Mouse (Mus musculus) ES-E14 (cell line): ENCODE data around the gene Kirrel. TPM values are rescaled to one million over a fixed set of nuclear protein-coding genes. Genes with fewer than 3 reads are reported as not detected.

Source experiments
- DNase-seq: peaks from one replicate; pipeline ENCODE4 v3.0.0-alpha.2; 2013; ENCODE audit warnings: low read depth, low spot score
- H3K27ac ChIP-seq: 2 replicates; pipeline ENCODE4 v1.5.1; 2012; ENCODE audit warnings: low read depth, mild to moderate bottlenecking, low read length, moderate library complexity, mixed read lengths; ENCODE audit not compliant: poor library complexity, insufficient read depth, severe bottlenecking
- H3K36me3 ChIP-seq: 2 replicates; pipeline ENCODE4 v1.6.1; 2012; ENCODE audit warnings: mild to moderate bottlenecking, low read length, moderate library complexity, mixed read lengths; ENCODE audit not compliant: control insufficient read depth, poor library complexity, insufficient read depth, severe bottlenecking
- H3K4me1 ChIP-seq, 2 experiments: fragments of 150-350 bp in 1 of 2; sonication (generic) in 1 of 2; 2 replicates each; pipeline ENCODE4 v1.6.1; 2012; ENCODE audit warnings: low read length in 2 of 2, mild to moderate bottlenecking in 1 of 2, mixed read lengths in 1 of 2; ENCODE audit not compliant: control insufficient read depth in 2 of 2, insufficient read depth in 2 of 2, poor library complexity in 1 of 2
- H3K4me3 ChIP-seq, 2 experiments: fragments of 150-350 bp in 1 of 2; sonication (generic) in 1 of 2; 2 replicates each; pipeline ENCODE4 v1.5.1; 2012; ENCODE audit warnings: low read length in 2 of 2, low read depth in 1 of 2, mild to moderate bottlenecking in 1 of 2, mixed read lengths in 1 of 2; ENCODE audit not compliant: insufficient read depth in 1 of 2, poor library complexity in 1 of 2, severe bottlenecking in 1 of 2
- H3K9ac ChIP-seq: 2 replicates; pipeline ENCODE4 v1.6.1; 2012; ENCODE audit warnings: low read depth, mild to moderate bottlenecking, low read length, mixed read lengths; ENCODE audit not compliant: poor library complexity, insufficient read depth, severe bottlenecking
- H3K9me3 ChIP-seq: fragments of 150-350 bp; sonication (generic); 2 replicates; pipeline ENCODE4 v1.6.1; 2012; ENCODE audit warnings: low read depth, mild to moderate bottlenecking, low read length; ENCODE audit not compliant: control insufficient read depth, insufficient read depth
- CHD2 ChIP-seq: IDR thresholded peaks from 2 replicates; pipeline ENCODE4 v1.6.1; 2014; ENCODE audit warnings: mild to moderate bottlenecking, low read depth, low read length, inconsistent platforms
- HCFC1 ChIP-seq: IDR thresholded peaks from 2 replicates; pipeline ENCODE4 v1.6.1; 2012; ENCODE audit warnings: low read length, inconsistent platforms, borderline replicate concordance; ENCODE audit not compliant: insufficient read depth
- MAFK ChIP-seq: IDR thresholded peaks from 2 replicates; pipeline ENCODE4 v1.6.1; 2014; ENCODE audit warnings: mild to moderate bottlenecking, low read depth, low read length, inconsistent platforms; ENCODE audit not compliant: insufficient read depth
- ZC3H11A ChIP-seq: IDR thresholded peaks from 2 replicates; pipeline ENCODE4 v1.6.1; 2012; ENCODE audit warnings: low read depth, mild to moderate bottlenecking, inconsistent platforms, low read length, borderline replicate concordance
- ZNF384 ChIP-seq: IDR thresholded peaks from 2 replicates; pipeline ENCODE4 v1.6.1; 2012; ENCODE audit warnings: low read depth, low read length, inconsistent platforms
- in situ Hi-C, 2 experiments: fragments of 600-800 bp; cut with MboI; formaldehyde crosslinking; loops; one replicate each; pipeline ENCODE4 v1.15.1; 2025; ENCODE audit warnings: low sequenced_read_pairs in 2 of 2, inconsistent platforms in 1 of 2; ENCODE audit not compliant: unreplicated experiment in 2 of 2
- total RNA-seq: library from RNA; depleted of rRNA; stranded (reverse); fragments of 300-350 nt; gene quantifications from 2 replicates; pipeline ENCODE4 v1.2.3, GENCODE M21; 2012

Kirrel gene
- total RNA-seq, 1 experiment = 35.5 TPM

GRCm38 (mm10) chr3:87082235-87082634 lies 92.3 kb downstream of the Kirrel start:
- DNase-seq = peak; percentile 55
- Histone ChIP-seq H3K4me3 (no peak overlapping the region), H3K9me3 (no peaks in the 10 kb centered on the region), H3K27ac (no peak overlapping the region), H3K36me3 (peaks cover 41% of the 10 kb centered on the region), H3K9ac (no peak overlapping the region), H3K4me1 (peaks cover 2 to 15% of the 10 kb centered on the region in 2 experiments; a peak in 2 of 4 replicates)
- in situ Hi-C loops = loop anchor here in 1 of 2 experiments (10.0 kb wide), 1 partner anchor 93 kb away; the partner anchor contains the start of gene Kirrel
- TF ChIP-seq MAFK (no peak), CHD2 (no peak), ZC3H11A (no peak)

GRCm38 (mm10) chr3:87079751-87080150 lies 94.8 kb downstream of the Kirrel start:
- Histone ChIP-seq H3K27ac (no peak overlapping the region), H3K36me3 (peaks cover 26% of the 10 kb centered on the region), H3K9me3 (no peaks in the 10 kb centered on the region), H3K4me1 (peaks cover 2 to 15% of the 10 kb centered on the region in 2 experiments; a peak in 2 of 4 replicates), H3K9ac (no peak overlapping the region), H3K4me3 (no peak overlapping the region)
- in situ Hi-C loops = loop anchor here in 1 of 2 experiments (10.0 kb wide), 1 partner anchor 95 kb away; the partner anchor contains the start of gene Kirrel
- no peak for DNase-seq
- TF ChIP-seq MAFK (no peak), CHD2 (no peak), ZC3H11A (no peak), ZNF384 (no peak), HCFC1 (no peak)

DNA sequence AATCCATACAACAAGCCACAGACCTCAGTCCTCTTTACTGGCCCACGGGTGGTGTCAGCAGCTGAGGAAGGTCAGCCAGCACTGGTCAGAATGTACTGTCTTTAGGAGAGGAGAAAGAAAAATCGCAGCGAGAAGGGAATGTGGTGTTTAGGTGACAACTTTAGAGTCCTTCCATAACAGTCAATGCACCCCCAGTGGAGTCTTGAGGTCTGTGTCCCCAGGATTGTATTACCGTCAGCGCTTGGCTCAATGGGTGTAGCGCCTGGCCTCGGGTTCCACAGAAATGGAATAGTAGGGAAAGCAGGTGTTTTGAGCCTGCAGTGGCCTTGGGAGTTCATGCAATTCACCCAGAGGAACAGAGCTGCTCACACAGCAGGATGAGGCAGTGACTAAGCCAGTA lies 95.2 kb downstream of the Kirrel start:
- no peak for DNase-seq
- peaks cover 2 to 15% of the 10 kb centered on the region in 2 experiments; a peak in 2 of 4 replicates for H3K4me1 ChIP-seq
- no peak overlapping the region for H3K9ac ChIP-seq
- TF ChIP-seq HCFC1 = no peak
- TF ChIP-seq MAFK = no peak
- TF ChIP-seq ZC3H11A = no peak
- TF ChIP-seq CHD2 = no peak
- TF ChIP-seq ZNF384 = no peak
- peaks cover 24% of the 10 kb centered on the region for H3K36me3 ChIP-seq
- H3K4me3 ChIP-seq = no peak overlapping the region
- in situ Hi-C loops = no loop called here
- H3K9me3 ChIP-seq = no peaks in the 10 kb centered on the region
- H3K27ac ChIP-seq = no peak overlapping the region

- no peak for DNase-seq
- TF ChIP-seq ZC3H11A = no peak
- TF ChIP-seq CHD2 = no peak
- no peak for TF ChIP-seq MAFK
- no peak for TF ChIP-seq ZNF384
- TF ChIP-seq HCFC1 = no peak
- in situ Hi-C loops = no loop called here
Observed at GRCm38 (mm10) chr3:87077681-87078080, 96.9 kb downstream of the Kirrel start.

GRCm38 (mm10) chr3:87076899-87077298 lies 97.6 kb downstream of the Kirrel start:
- peaks cover 2 to 13% of the 10 kb centered on the region in 2 experiments; a peak in 2 of 4 replicates for H3K4me1 ChIP-seq
- no peak overlapping the region for H3K4me3 ChIP-seq
- no peak overlapping the region for H3K9ac ChIP-seq
- in situ Hi-C loops = no loop called here
- no peak overlapping the region for H3K27ac ChIP-seq
- DNase-seq = no peak
- no peaks in the 10 kb centered on the region for H3K9me3 ChIP-seq
- TF ChIP-seq CHD2 = no peak
- TF ChIP-seq ZNF384 = no peak
- no peak for TF ChIP-seq MAFK
- TF ChIP-seq HCFC1 = no peak
- TF ChIP-seq ZC3H11A = no peak
- H3K36me3 ChIP-seq = 0 out of 2 replicates have a peak, but pooled peaks cover 8% of the 10 kb centered on the region

More at GRCm38 (mm10) chr3:87077681-87078080, 96.9 kb downstream of the Kirrel start:
- Histone ChIP-seq H3K27ac (no peak overlapping the region), H3K9me3 (no peaks in the 10 kb centered on the region), H3K36me3 (peaks cover 12% of the 10 kb centered on the region; the same call in 1 of the 2 replicates), H3K4me3 (no peak overlapping the region), H3K4me1 (peaks cover 2 to 13% of the 10 kb centered on the region in 2 experiments; a peak in 2 of 4 replicates), H3K9ac (no peak overlapping the region)
